Mouse (Mus musculus): Measurements from ENCODE around the gene 1700025C18Rik.

Gene 1700025C18Rik

GRCm38 (mm10) chr2:165090650-165091049 lies at the start of gene 1700025C18Rik:
Gene 1700025C18Rik (minus strand): TSS chr2:165090750.
- no peak for DNase-seq

- peak; percentile 48 for DNase-seq
These were observed 45.5 kb upstream of the 1700025C18Rik start for GRCm38 (mm10) chr2:165136049-165136448.

GRCm38 (mm10) chr2:165133566-165133965 lies 43.0 kb upstream of the 1700025C18Rik start:
- DNase-seq = no peak

- no peak for DNase-seq
These were observed 40.9 kb upstream of the 1700025C18Rik start for GRCm38 (mm10) chr2:165131428-165131827.

- DNase-seq = no peak
These were observed 38.6 kb upstream of the 1700025C18Rik start for GRCm38 (mm10) chr2:165129189-165129588.

- DNase-seq = no peak
These were observed 36.5 kb upstream of the 1700025C18Rik start for GRCm38 (mm10) chr2:165126896-165127562.

GRCm38 (mm10) chr2:165121206-165121840 lies 30.8 kb upstream of the 1700025C18Rik start:
- peak; percentile 67 for DNase-seq

- DNase-seq = no peak
These were observed 30.2 kb upstream of the 1700025C18Rik start for GRCm38 (mm10) chr2:165120765-165121164.

- DNase-seq = no peak
These were observed 23.2 kb upstream of the 1700025C18Rik start for GRCm38 (mm10) chr2:165113733-165114132.

GRCm38 (mm10) chr2:165112149-165112548 lies 21.6 kb upstream of the 1700025C18Rik start:
- peak; percentile 45 for DNase-seq

GRCm38 (mm10) chr2:165106585-165106984 lies 16.0 kb upstream of the 1700025C18Rik start:
- no peak for DNase-seq

GRCm38 (mm10) chr2:165105513-165106079 lies 15.0 kb upstream of the 1700025C18Rik start:
- peak; percentile 13 for DNase-seq

GRCm38 (mm10) chr2:165102920-165103319 lies 12.4 kb upstream of the 1700025C18Rik start:
- no peak for DNase-seq

GRCm38 (mm10) chr2:165100749-165101148 lies 10.2 kb upstream of the 1700025C18Rik start:
- DNase-seq = no peak

GRCm38 (mm10) chr2:165098861-165099260 lies 8.3 kb upstream of the 1700025C18Rik start:
- DNase-seq = no peak

GRCm38 (mm10) chr2:165096367-165096766 lies 5.8 kb upstream of the 1700025C18Rik start:
- DNase-seq = no peak

- DNase-seq = no peak
These were observed 1.8 kb upstream of the 1700025C18Rik start for GRCm38 (mm10) chr2:165092393-165092792.

- no peak for DNase-seq
These were observed 949 bp upstream of the 1700025C18Rik start for GRCm38 (mm10) chr2:165091433-165091965.

GRCm38 (mm10) chr2:165089470-165089869 lies 1.1 kb downstream of the 1700025C18Rik start:
- DNase-seq = no peak

- no peak for DNase-seq
These were observed 3.9 kb downstream of the 1700025C18Rik start for GRCm38 (mm10) chr2:165086634-165087033.

GRCm38 (mm10) chr2:165081257-165081656 lies 9.3 kb downstream of the 1700025C18Rik start:
- no peak for DNase-seq

GRCm38 (mm10) chr2:165080657-165081056 lies 9.9 kb downstream of the 1700025C18Rik start:
- no peak for DNase-seq

GRCm38 (mm10) chr2:165078605-165079004 lies 11.9 kb downstream of the 1700025C18Rik start:
- no peak for DNase-seq

GRCm38 (mm10) chr2:165078045-165078444 lies 12.5 kb downstream of the 1700025C18Rik start:
- no peak for DNase-seq

Measured in layer of hippocampus, adult 9-11 months (tissue).